Mouse (Mus musculus): ENCODE results near the gene Fto. TPM values are rescaled to one million over a fixed set of nuclear protein-coding genes. Genes with fewer than 3 reads are reported as not detected.

Gene Fto
- polyA plus RNA-seq, 2 experiments from 2014 or later = 86.2 to 118 TPM

GRCm38 (mm10) chr8:91395340-91396055, 82.2 kb downstream of the Fto start:
- ATAC-seq = peak; percentile 96

DNA sequence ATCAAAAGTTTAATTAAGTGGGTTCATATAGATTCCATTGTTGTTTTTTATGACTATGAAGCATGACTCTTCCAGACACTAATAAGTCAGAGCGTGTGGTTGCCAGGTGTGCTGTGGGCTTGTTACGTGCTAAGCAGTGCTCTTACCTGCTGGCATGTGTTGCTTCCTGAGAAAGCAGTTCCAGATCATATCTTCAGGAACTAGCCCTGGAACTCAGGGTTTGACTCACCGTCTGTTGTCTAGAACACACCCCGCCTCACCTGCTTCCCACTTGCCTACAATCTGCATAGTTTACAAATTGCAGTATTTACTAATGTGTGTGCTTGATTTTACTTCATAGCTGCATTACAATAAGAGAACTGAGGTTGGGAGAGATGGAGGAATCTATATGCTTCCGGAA, 84.7 kb downstream of the Fto start:
- no peak for ATAC-seq

DNA sequence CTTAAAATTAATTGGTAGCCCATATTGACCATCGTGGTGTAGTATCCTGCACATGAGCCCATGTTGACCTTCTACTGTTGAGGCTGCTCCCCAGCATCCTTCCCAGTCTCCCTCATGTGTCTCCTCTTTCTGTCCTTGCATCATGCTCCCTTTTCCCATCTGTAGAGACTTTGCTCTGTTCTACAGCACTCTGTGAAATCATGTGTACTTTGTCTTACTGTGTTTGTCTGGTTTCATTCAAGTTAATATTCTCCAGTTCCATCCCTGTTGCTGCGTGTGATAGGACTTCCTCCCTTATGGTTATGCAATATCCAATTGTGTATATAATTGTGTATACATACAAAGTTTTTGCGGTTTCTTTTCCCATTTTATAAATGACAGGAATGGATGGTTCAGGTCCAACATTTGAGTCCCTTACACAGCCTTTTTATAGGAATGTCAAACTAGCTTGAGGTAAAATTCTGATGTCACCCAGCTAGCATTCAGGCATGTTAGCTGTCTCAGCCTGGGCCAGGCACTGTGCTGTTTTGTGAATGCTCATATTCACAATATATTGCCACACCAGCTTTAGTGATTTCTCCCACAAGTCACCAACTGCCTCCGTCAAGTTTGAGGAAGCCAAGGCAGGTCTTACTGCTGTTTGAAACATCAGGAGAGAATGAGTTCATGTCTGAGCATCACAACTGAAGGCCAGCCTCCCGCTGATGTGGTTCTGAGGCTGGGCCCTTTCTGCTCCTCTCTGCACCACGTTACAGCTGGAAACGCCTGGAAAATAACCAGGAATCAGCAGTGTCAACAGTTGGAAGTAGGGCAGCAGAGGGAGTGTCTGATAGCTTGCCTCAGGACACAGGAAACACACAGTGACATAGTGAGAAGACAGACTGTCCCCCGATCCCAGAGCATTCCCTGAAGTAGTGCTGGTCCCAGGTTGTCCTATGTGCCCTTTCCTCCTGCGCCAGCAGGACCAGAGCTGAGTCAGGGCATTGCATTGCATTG, 90.0 kb downstream of the Fto start:
- ATAC-seq = no peak

- ATAC-seq = no peak
Observed at GRCm38 (mm10) chr8:91404311-91404710, 91.0 kb downstream of the Fto start.

DNA sequence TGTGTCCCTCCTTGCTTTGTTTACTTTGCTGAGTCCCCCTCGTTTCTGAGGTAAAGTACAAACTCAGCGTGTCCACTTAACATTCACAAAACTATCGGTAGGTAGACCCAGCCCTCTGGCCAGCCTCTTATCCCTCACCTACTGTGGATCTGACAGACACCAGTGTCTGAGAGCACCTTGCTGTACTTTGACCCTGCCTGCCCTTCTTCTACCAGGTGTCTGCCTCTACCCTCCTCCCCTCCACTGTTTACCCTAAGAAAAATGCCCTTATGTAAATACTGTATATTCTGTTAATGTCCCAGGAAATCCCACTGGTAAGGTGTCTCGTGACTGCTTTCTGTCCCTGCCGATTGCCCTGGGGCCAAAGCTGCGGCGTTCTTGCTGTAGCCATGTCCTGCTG, 91.8 kb downstream of the Fto start:
- ATAC-seq = no peak

DNA sequence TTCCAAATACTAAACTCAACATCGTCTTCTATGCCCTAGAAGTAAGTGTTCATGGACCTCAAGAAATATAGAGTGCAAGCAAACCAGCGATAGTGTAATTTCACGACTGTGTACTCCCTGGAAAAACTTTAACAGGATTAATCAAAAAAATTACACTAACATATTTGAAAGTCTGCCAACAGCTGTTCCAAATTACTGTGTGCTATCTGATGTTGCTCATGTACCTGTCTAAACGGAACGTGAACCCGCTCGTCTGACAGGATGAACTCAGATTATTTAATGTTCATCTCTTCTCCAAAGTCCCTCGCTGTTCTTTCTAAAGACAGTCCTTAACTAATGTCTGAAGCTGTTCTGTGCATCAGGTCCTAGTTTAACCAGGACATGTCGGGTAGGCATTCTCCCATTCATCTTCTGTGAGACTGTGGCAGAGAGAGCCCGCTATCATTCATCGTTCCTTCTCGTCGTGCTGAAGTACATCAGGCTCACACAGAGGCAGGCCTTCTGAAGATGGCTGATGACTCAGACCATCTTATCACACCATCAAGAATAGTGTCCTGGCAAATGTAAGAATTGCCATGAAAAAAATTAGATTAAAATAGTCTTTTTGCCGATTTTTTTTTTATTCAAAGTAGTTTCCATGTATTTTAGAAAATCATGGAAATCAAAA, 93.4 kb downstream of the Fto start:
- no peak for ATAC-seq

GRCm38 (mm10) chr8:91407880-91408279, 94.6 kb downstream of the Fto start:
- ATAC-seq = no peak

DNA sequence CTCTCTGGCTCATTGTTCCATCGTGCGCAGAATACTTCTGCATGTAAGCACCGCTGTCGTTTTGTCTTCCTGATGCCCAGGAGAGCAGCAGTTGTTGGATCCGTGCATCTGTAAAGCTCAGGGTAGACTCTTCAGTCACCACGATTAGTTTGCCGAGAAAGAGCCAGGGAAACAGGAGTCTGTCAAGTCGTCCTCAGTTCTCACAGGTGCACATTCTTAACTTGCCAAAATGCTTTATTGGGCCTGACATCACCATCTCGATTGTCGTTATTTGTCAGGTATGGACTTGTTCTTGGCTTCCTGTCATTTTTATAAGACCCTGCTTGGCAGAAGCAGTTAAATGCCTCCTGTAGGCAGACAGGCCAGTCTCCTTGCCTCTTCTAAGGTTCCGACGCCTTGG, 96.7 kb downstream of the Fto start:
- no peak for ATAC-seq

GRCm38 (mm10) chr8:91424491-91425074, 111.3 kb downstream of the Fto start:
- ATAC-seq = no peak

GRCm38 (mm10) chr8:91425251-91425866, 112.0 kb downstream of the Fto start:
- no peak for ATAC-seq

DNA sequence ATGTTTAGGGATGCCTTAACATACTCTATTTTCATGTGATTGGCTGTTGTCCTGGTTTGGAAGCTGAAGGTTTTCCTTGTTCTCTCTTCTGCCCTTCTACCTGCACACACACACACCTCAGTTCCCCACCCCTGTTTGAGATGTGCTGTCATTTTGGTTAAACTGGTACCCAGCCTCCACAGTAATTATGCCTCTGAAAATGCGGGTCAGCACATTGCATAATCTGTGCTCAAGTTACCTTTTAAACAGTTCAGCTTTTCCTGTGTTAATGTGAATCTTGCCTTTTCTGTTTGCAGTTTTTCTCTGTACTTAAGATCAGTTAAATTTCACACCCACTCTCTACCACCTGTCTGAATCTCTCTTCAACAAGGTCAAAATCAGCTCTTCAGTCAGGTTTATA, 113.2 kb downstream of the Fto start:
- no peak for ATAC-seq

GRCm38 (mm10) chr8:91430333-91430940, 117.1 kb downstream of the Fto start:
- no peak for ATAC-seq

- ATAC-seq = no peak
Observed at GRCm38 (mm10) chr8:91436036-91436435, 122.7 kb downstream of the Fto start.

DNA sequence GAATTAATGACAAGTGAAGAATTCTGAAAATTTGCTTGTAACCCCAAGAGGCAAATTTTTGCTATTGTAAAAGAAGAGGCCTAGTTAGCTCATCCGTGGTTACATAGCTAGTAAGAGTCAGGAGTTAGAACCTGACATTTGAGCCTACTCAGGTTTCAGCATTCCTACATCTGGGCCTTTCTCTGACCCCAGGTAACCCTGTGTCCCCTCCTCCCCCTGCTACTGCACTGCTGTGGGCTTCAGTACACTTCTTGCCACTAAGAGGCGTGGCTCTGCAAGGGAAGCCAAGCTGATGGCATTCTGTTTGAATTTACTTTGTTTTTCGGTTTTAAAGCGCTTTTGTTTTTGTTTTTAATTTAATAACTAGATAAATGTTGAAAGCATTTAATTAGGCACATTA, 130.6 kb downstream of the Fto start:
- no peak for ATAC-seq

DNA sequence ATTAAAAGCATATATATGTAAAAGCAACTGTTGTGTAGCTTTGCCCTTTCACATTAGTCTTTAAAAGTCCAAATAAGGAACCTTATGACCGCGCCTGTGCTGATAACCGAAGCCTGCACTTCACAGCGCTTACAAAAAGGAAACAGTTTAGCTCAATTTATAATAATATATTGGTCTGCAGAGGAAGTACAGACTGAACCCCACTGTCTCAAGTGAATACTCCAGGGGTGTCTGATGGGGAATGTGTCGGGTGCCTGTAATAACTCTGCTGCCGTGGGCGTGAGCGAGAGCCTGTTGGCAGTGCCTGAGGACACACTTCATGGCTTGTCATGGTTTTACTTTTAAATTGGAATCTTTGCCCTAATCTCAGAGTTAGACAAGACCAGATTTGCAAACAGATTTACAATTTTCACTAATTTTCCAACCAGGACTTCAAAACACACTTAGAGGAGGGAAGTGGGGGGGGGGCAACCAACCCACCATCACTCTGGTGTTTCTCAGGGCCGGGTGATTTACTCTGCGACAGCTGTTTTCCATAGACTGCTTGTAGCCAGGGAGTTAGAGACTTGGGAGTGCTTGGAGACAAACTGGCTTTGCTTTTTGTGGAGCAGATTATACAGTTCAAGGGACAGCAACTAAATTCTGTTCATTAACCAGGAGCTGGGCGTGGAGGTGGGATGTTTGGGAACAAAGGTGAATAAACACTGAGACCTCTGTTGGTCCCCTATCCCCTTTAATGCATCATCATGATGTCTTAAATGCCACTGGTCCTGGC, 131.5 kb downstream of the Fto start:
- no peak for ATAC-seq

GRCm38 (mm10) chr8:91445516-91445915, 132.2 kb downstream of the Fto start:
- no peak for ATAC-seq

DNA sequence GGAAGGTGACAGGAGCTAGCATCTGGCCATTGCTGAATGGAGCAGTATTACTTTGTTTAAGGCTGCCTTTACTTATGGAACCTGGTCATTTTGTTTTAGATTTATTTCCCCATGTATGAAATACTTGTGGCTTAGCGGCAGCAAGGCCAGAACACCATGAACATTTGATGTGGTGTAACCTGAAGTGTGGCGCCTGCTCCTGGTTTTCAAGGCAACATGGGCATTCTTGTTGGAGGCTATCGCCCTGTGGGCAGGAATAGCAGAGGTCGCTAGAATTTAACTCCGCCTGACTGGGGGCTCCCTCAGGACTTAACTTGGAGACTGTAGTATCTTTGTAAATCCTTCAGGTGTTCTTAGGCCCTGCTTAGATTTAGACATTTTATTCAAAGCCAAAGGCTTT, 132.7 kb downstream of the Fto start:
- no peak for ATAC-seq

- ATAC-seq = no peak
Observed at GRCm38 (mm10) chr8:91448667-91449329, 135.5 kb downstream of the Fto start.

DNA sequence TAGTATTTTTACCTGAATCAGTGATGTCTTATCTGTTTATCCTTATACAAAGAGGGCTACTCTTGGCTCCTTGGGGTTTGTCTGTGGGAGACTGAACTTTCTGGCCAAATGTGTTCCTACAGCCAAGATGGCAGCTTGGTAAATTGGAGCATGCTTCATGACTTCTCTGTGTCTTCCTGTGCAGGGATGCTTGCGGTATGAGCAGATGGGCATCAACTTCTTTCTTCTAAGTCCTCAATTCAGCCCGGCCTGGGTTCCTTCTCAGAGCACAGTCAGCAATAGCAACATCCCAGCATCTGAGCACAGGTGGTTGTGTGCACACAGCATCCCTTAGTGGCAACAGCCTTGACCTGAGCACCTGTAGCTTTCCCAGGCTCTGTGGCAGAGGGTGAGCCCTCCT, 141.6 kb downstream of the Fto start:
- no peak for ATAC-seq

GRCm38 (mm10) chr8:91455591-91455990, 142.3 kb downstream of the Fto start:
- ATAC-seq = no peak

- ATAC-seq = no peak
Observed at GRCm38 (mm10) chr8:91458016-91458415, 144.7 kb downstream of the Fto start.

Measured in CD4-positive, CD25-positive, alpha-beta regulatory T cell, adult 4 months (primary cell).